Mouse (Mus musculus) testis, adult 2 months (tissue): ENCODE measurements around the gene Elmo1.

Experiments
- CTCF ChIP-seq: fragments of 200-500 bp; IDR thresholded peaks from 2 replicates; pipeline ENCODE4 v1.5.1; 2012; ENCODE audit warnings: low read depth, mild to moderate bottlenecking, inconsistent platforms, low read length, moderate library complexity; ENCODE audit not compliant: control insufficient read depth, insufficient read depth, insufficient replicate concordance
- POLR2A ChIP-seq: fragments of 200-500 bp; IDR thresholded peaks from 2 replicates; pipeline ENCODE4 v1.6.1; 2012; ENCODE audit warnings: low read depth, mild to moderate bottlenecking, inconsistent platforms, low read length, moderate library complexity; ENCODE audit not compliant: control insufficient read depth

GRCm38 (mm10) chr13:20042856-20043255 lies 47.5 kb upstream of the Elmo1 start:
- TF ChIP-seq CTCF = no peak
- no peak for TF ChIP-seq POLR2A
